Mouse (Mus musculus) intestine, embryonic 16.5 days (tissue): ENCODE measurements around the gene Cln5. TPM values are rescaled to one million over a fixed set of nuclear protein-coding genes. Genes with fewer than 3 reads are reported as not detected.

Experiments
- ATAC-seq: fragments of 200-750 bp; cut with Nextera tagmentation; 2 replicates; pipeline ENCODE4 v1.8.0; 2017; ENCODE audit warnings: moderate TSS enrichment, moderate library complexity
- H3K27ac ChIP-seq: fragments of 300-500 bp; sonication (generic); 2 replicates; pipeline ENCODE4 v1.5.1; 2014; ENCODE audit warnings: mild to moderate bottlenecking, low read length
- H3K27me3 ChIP-seq: fragments of 300-500 bp; sonication (generic); replicated peaks from 2 replicates; pipeline ENCODE4 v1.6.1; 2014; ENCODE audit warnings: low read length, control low read depth, mixed read lengths; ENCODE audit not compliant: control insufficient read depth, insufficient read depth
- H3K36me3 ChIP-seq: fragments of 300-500 bp; sonication (generic); 2 replicates; pipeline ENCODE4 v1.6.1; 2014; ENCODE audit warnings: low read length, control low read depth; ENCODE audit not compliant: control insufficient read depth, insufficient read depth
- H3K4me1 ChIP-seq: fragments of 300-500 bp; sonication (generic); 2 replicates; pipeline ENCODE4 v1.6.1; 2014; ENCODE audit warnings: low read length, control low read depth, mixed read lengths; ENCODE audit not compliant: control insufficient read depth, insufficient read depth
- H3K4me2 ChIP-seq: fragments of 300-500 bp; sonication (generic); 2 replicates; pipeline ENCODE4 v1.6.1; 2014; ENCODE audit warnings: low read depth, low read length, control low read depth
- H3K4me3 ChIP-seq: fragments of 300-500 bp; sonication (generic); 2 replicates; pipeline ENCODE4 v1.5.1; 2014; ENCODE audit warnings: mild to moderate bottlenecking, low read length
- H3K9ac ChIP-seq: fragments of 300-500 bp; sonication (generic); 2 replicates; pipeline ENCODE4 v1.6.1; 2014; ENCODE audit warnings: low read depth, low read length
- H3K9me3 ChIP-seq: fragments of 300-500 bp; sonication (generic); 2 replicates; pipeline ENCODE4 v1.6.1; 2016; ENCODE audit warnings: low read length, control low read depth; ENCODE audit not compliant: control insufficient read depth
- WGBS: fragments of 180-500 bp; shearing (Covaris S2); extraction: QIAGEN DNeasy Blood & Tissue Kit; methylation state at CpG from one replicate; pipeline ENCODE4 v1.1.7; 2014; 5-methylcytosine and 5-hydroxymethylcytosine counted together
- polyA plus RNA-seq: library from polyadenylated mRNA; unstranded; fragments of >200 nt; fragmentation: Nextera tagmentation; extraction: Ambion mirVana; gene quantifications from 2 replicates; pipeline ENCODE4 v1.2.1, GENCODE M21; 2015

Gene Cln5
- polyA plus RNA-seq: 27.2 and 28.3 TPM in 2 replicates

GRCm38 (mm10) chr14:103069864-103070611 lies at the start of gene Cln5:
Gene Cln5 (plus strand): TSS chr14:103070216.
- Histone ChIP-seq H3K9me3 (no peaks in the 10 kb centered on the region), H3K4me3 (peak within 1 kb of the TSS; percentile 82), H3K4me2 (peak within 1 kb of the TSS; percentile 95), H3K27me3 (no peaks in the 10 kb centered on the region), H3K27ac (peak within 1 kb of the TSS; percentile 84), H3K9ac (peak within 1 kb of the TSS; percentile 83), H3K36me3 (peaks cover 8% of the 10 kb centered on the region; the same call in 1 of the 2 replicates), H3K4me1 (peaks cover 10% of the 10 kb centered on the region)
- WGBS: under 1% methylated on average over 65 of the region's 65 CpGs
- ATAC-seq: peak; percentile 99

DNA sequence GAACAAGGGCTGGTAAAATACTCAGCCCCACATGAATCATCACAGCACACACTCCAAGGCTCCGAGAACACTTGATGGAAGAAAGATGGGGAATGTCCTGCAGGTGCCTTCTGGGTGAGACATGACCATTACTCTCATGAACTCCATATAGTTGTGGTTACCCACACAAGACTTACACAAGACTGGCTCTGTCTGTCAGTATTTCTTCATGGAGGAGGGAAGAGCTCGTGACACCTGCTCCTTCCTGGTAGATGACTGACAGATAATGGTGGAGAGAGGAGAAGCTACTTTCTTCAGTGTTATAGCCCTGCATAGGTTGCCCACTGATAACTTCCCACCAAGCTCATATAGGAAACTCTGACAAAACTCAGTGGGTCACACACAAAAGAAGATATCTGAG lies 40.8 kb upstream of the Cln5 start:
- no peak for ATAC-seq

GRCm38 (mm10) chr14:103033271-103033823 lies 36.7 kb upstream of the Cln5 start:
- H3K4me1 ChIP-seq: no peaks in the 10 kb centered on the region
- ATAC-seq: 0 out of 2 replicates have a peak, but pooled peaks have one; percentile 38
- no peak overlapping the region for H3K4me2 ChIP-seq
- no peaks in the 10 kb centered on the region for H3K9me3 ChIP-seq
- no peaks in the 10 kb centered on the region for H3K36me3 ChIP-seq
- H3K9ac ChIP-seq: no peak overlapping the region
- H3K27me3 ChIP-seq: no peaks in the 10 kb centered on the region
- H3K27ac ChIP-seq: no peak overlapping the region
- WGBS: 62% methylated on average over 10 of the region's 10 CpGs
- no peak overlapping the region for H3K4me3 ChIP-seq

More for the DNA sequence above, 40.8 kb upstream of the Cln5 start:
- H3K4me1 ChIP-seq: no peaks in the 10 kb centered on the region
- no peaks in the 10 kb centered on the region for H3K36me3 ChIP-seq
- H3K9me3 ChIP-seq: no peaks in the 10 kb centered on the region
- 80% methylated on average over 2 of the region's 2 CpGs for WGBS
- H3K27ac ChIP-seq: no peak overlapping the region
- no peaks in the 10 kb centered on the region for H3K27me3 ChIP-seq
- H3K9ac ChIP-seq: no peak overlapping the region
- H3K4me3 ChIP-seq: no peak overlapping the region
- H3K4me2 ChIP-seq: no peak overlapping the region

- no peak overlapping the region for H3K27ac ChIP-seq
- H3K4me3 ChIP-seq: no peak overlapping the region
- H3K9ac ChIP-seq: no peak overlapping the region
- H3K36me3 ChIP-seq: no peaks in the 10 kb centered on the region
- no peak overlapping the region for H3K4me2 ChIP-seq
- H3K27me3 ChIP-seq: no peaks in the 10 kb centered on the region
- 80% methylated on average over 9 of the region's 9 CpGs for WGBS
- H3K9me3 ChIP-seq: no peaks in the 10 kb centered on the region
- H3K4me1 ChIP-seq: no peaks in the 10 kb centered on the region
- no peak for ATAC-seq
These were observed 35.9 kb upstream of the Cln5 start for GRCm38 (mm10) chr14:103034076-103034475.

- H3K9ac ChIP-seq: no peak overlapping the region
- H3K27ac ChIP-seq: no peak overlapping the region
- no peaks in the 10 kb centered on the region for H3K36me3 ChIP-seq
- no peaks in the 10 kb centered on the region for H3K27me3 ChIP-seq
- H3K9me3 ChIP-seq: no peaks in the 10 kb centered on the region
- H3K4me2 ChIP-seq: no peak overlapping the region
- H3K4me3 ChIP-seq: no peak overlapping the region
- no peaks in the 10 kb centered on the region for H3K4me1 ChIP-seq
- ATAC-seq: no peak
- 86% methylated on average over 3 of the region's 3 CpGs for WGBS
These were observed 33.0 kb upstream of the Cln5 start for GRCm38 (mm10) chr14:103037016-103037415.

GRCm38 (mm10) chr14:103046677-103047076 lies 23.3 kb upstream of the Cln5 start, which contains the start of gene Acod1:
Gene Acod1 (plus strand): TSS chr14:103046977.
- H3K4me1 ChIP-seq: no peaks in the 10 kb centered on the region
- H3K4me2 ChIP-seq: no peak within 1 kb of the TSS
- no peak within 1 kb of the TSS for H3K27ac ChIP-seq
- no peak within 1 kb of the TSS for H3K4me3 ChIP-seq
- no peaks in the 10 kb centered on the region for H3K27me3 ChIP-seq
- 76% methylated on average over 2 of the region's 2 CpGs for WGBS
- no peak within 1 kb of the TSS for H3K9ac ChIP-seq
- ATAC-seq: no peak
- H3K36me3 ChIP-seq: no peaks in the 10 kb centered on the region
- no peaks in the 10 kb centered on the region for H3K9me3 ChIP-seq

DNA sequence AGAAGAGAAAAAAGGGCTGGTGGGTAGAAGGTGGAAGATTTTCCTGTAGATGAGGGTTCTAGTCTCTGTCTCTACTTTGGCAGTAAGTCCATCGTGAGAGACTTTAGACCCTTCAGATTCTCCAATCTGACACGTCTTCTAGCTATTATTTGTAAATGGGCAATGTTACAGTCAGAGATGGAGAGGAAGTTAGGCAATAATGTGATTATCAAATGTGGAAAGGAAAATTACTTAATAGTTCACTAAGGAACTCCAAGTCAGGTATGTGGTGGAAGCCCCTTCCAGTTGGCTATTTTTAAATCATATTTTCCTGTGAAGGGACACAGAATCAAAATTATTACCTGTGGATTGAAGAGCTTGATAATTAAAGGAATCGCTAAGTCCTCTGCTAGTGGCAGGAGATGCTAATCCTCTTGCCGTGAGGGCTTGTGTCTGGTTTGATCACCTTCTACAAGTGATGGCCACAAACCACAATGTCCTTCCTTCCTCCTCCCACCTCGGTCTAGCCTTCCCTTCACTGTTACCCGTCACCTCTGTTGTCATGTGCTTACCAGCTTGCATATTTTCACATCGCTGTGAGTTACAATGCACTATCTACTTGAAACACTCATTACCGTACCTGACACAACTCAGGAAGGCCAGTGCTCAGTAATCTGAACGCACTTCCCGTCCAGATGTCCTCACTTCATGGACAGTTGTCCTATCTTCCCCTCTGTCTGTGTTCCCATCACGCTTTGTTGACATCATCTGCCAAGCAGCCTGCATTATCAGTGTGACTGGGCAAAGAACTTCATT lies 21.5 kb upstream of the Cln5 start:
- ATAC-seq: no peak
- H3K9ac ChIP-seq: no peak overlapping the region
- no peaks in the 10 kb centered on the region for H3K36me3 ChIP-seq
- no peaks in the 10 kb centered on the region for H3K4me1 ChIP-seq
- no peak overlapping the region for H3K4me2 ChIP-seq
- H3K9me3 ChIP-seq: no peaks in the 10 kb centered on the region
- WGBS: 81% methylated on average over 11 of the region's 11 CpGs
- no peak overlapping the region for H3K4me3 ChIP-seq
- H3K27ac ChIP-seq: no peak overlapping the region
- no peaks in the 10 kb centered on the region for H3K27me3 ChIP-seq

- H3K36me3 ChIP-seq: no peaks in the 10 kb centered on the region
- H3K4me1 ChIP-seq: no peaks in the 10 kb centered on the region
- H3K9me3 ChIP-seq: no peaks in the 10 kb centered on the region
- H3K9ac ChIP-seq: no peak overlapping the region
- no peak overlapping the region for H3K4me3 ChIP-seq
- H3K27me3 ChIP-seq: no peaks in the 10 kb centered on the region
- peak; percentile 74 for ATAC-seq
- 38% methylated on average over 8 of the region's 8 CpGs for WGBS
- no peak overlapping the region for H3K4me2 ChIP-seq
- H3K27ac ChIP-seq: no peak overlapping the region
These were observed 18.8 kb upstream of the Cln5 start for GRCm38 (mm10) chr14:103051159-103051769.

GRCm38 (mm10) chr14:103054731-103055130 lies 15.3 kb upstream of the Cln5 start:
- H3K9ac ChIP-seq: no peak overlapping the region
- WGBS: 83% methylated on average over 13 of the region's 13 CpGs
- H3K27ac ChIP-seq: no peak overlapping the region
- no peaks in the 10 kb centered on the region for H3K27me3 ChIP-seq
- H3K4me1 ChIP-seq: no peaks in the 10 kb centered on the region
- H3K36me3 ChIP-seq: no peaks in the 10 kb centered on the region
- ATAC-seq: no peak
- H3K9me3 ChIP-seq: no peaks in the 10 kb centered on the region
- H3K4me3 ChIP-seq: no peak overlapping the region
- H3K4me2 ChIP-seq: no peak overlapping the region
